ENCODE assay signal across 12 mouse cellular contexts in genomic region chr9:70351570-70352277, GRCm38 (mm10).
A peak's percentile ranks its signal among the peaks of the same experiment; 100 is the strongest.
DNase-seq lines count a peak whose midpoint lies in the region; ATAC-seq and TF ChIP-seq lines count a peak whose summit lies in the region.
"Had no signal": no experiment of that assay in that cellular context is flagged by ENCODE, and none has a peak within 500 bp of the region (broad histone marks: within the 10 kb centered on the region; RNA-seq: fewer than 3 reads in every experiment).

No protein-coding gene starts in this region.

- no peak for TF ChIP-seq POLR2A in cerebellum, adult 2 months (IDR thresholded peaks at IDR 0.05; ENCODE audit: borderline replicate concordance, insufficient read depth, low read length)

- H3K4me1 ChIP-seq in cerebellum, adult 2 months (ENCODE audit: control insufficient read depth, insufficient read depth, low read length), result no peaks in the 10 kb centered on the region
- H3K4me1 ChIP-seq in midbrain, embryonic 13.5 days (replicated peaks), result peaks cover 4% of the 10 kb centered on the region; the same call in 1 of the 2 replicates
- peaks cover 8% of the 10 kb centered on the region; the same call in 1 of the 2 replicates for H3K4me1 ChIP-seq in midbrain, embryonic 15.5 days
- H3K4me1 ChIP-seq in hindbrain, embryonic 14.5 days (replicated peaks; ENCODE audit: control insufficient read depth, insufficient read depth, low read length), result no peaks in the 10 kb centered on the region

- 31% methylated on average over 8 of the region's 8 CpGs for WGBS in cerebellum, adult 2 months
- WGBS in midbrain, embryonic 13.5 days, result 38% methylated on average over 8 of the region's 8 CpGs
- WGBS in midbrain, embryonic 15.5 days, result 27% methylated on average over 8 of the region's 8 CpGs
- 36% methylated on average over 8 of the region's 8 CpGs for WGBS in hindbrain, embryonic 14.5 days

- DNase-seq in cerebellum, adult 2 months, result peak; percentile 11 to 35
- no peak for DNase-seq in cerebellum, adult 11-12 months
- no peak for DNase-seq in hindbrain, embryonic 14.5 days (ENCODE audit: low spot score)
- DNase-seq in retina, postnatal 1 day, result peak; percentile 79
- DNase-seq in layer of hippocampus, postnatal 36 days, result no peak
- DNase-seq in lung, postnatal 25 days (ENCODE audit: low spot score), result no peak
- DNase-seq: heart, postnatal 36 days; liver, postnatal 0 days had no signal

- no peak overlapping the region for H3K4me2 ChIP-seq in midbrain, embryonic 13.5 days (replicated peaks)
- no peak overlapping the region for H3K4me2 ChIP-seq in midbrain, embryonic 15.5 days
- no peak overlapping the region for H3K4me2 ChIP-seq in hindbrain, embryonic 14.5 days (replicated peaks)

- H3K4me3 ChIP-seq in cerebellum, adult 2 months (replicated peaks; ENCODE audit: insufficient read depth, low read depth, low read length), result no peak overlapping the region
- no peak overlapping the region for H3K4me3 ChIP-seq in midbrain, embryonic 13.5 days (replicated peaks)
- no peak overlapping the region for H3K4me3 ChIP-seq in midbrain, embryonic 15.5 days
- no peak overlapping the region for H3K4me3 ChIP-seq in hindbrain, embryonic 14.5 days (replicated peaks; ENCODE audit: low read length)
- H3K4me3 ChIP-seq: erythroblast, embryonic 14.5 days had no signal

- no peak for TF ChIP-seq CTCF in cerebellum, adult 2 months (IDR thresholded peaks at IDR 0.05; ENCODE audit: borderline replicate concordance, insufficient read depth, low read depth, low read length)

- H3K36me3 ChIP-seq in midbrain, embryonic 13.5 days, result peaks cover 5% of the 10 kb centered on the region; the same call in 1 of the 2 replicates
- no peaks in the 10 kb centered on the region for H3K36me3 ChIP-seq in midbrain, embryonic 15.5 days (replicated peaks)
- H3K36me3 ChIP-seq in hindbrain, embryonic 14.5 days (replicated peaks; ENCODE audit: control insufficient read depth, insufficient read depth), result peaks cover 5% of the 10 kb centered on the region; the same call in 1 of the 2 replicates

- H3K9ac ChIP-seq in midbrain, embryonic 13.5 days (replicated peaks), result no peak overlapping the region
- no peak overlapping the region for H3K9ac ChIP-seq in midbrain, embryonic 15.5 days
- H3K9ac ChIP-seq in hindbrain, embryonic 14.5 days, result no peak overlapping the region
- H3K9ac ChIP-seq: liver, postnatal 0 days had no signal

- H3K27ac ChIP-seq in cerebellum, adult 2 months (ENCODE audit: insufficient read depth, low read length), result no peak overlapping the region
- H3K27ac ChIP-seq in midbrain, embryonic 13.5 days, result peak overlapping the region; percentile 56; the same call in 1 of the 2 replicates
- H3K27ac ChIP-seq in midbrain, embryonic 15.5 days, result no peak overlapping the region
- H3K27ac ChIP-seq in hindbrain, embryonic 14.5 days, result peak overlapping the region; percentile 20; the same call in 1 of the 2 replicates

- H3K9me3 ChIP-seq in midbrain, embryonic 13.5 days, result no peaks in the 10 kb centered on the region
- H3K9me3 ChIP-seq in midbrain, embryonic 15.5 days, result no peaks in the 10 kb centered on the region
- no peaks in the 10 kb centered on the region for H3K9me3 ChIP-seq in hindbrain, embryonic 14.5 days (ENCODE audit: control insufficient read depth, low read length)

- ATAC-seq in midbrain, embryonic 13.5 days, result no peak
- no peak for ATAC-seq in midbrain, embryonic 15.5 days (replicated peaks)
- ATAC-seq in hindbrain, embryonic 14.5 days (ENCODE audit: low FRiP score), result 0 out of 2 replicates have a peak, but pooled peaks have one; percentile 51
- ATAC-seq: liver, postnatal 0 days; Patski had no signal

- H3K27me3 ChIP-seq in cerebellum, adult 2 months (ENCODE audit: control insufficient read depth, insufficient read depth, low read length), result no peaks in the 10 kb centered on the region
- H3K27me3 ChIP-seq in midbrain, embryonic 13.5 days, result no peaks in the 10 kb centered on the region
- H3K27me3 ChIP-seq in midbrain, embryonic 15.5 days (replicated peaks), result no peaks in the 10 kb centered on the region
- H3K27me3 ChIP-seq in hindbrain, embryonic 14.5 days (ENCODE audit: control insufficient read depth, insufficient read depth, low read length), result no peaks in the 10 kb centered on the region
- H3K27me3 ChIP-seq: Patski had no signal

Comparison
In these comparisons a context has a peak if more than half of its experiments do, and no peak if none do; other contexts are left out.
1. DNase-seq: peak in cerebellum, adult 2 months (2 of 2) and retina, postnatal 1 day (single experiment); none in cerebellum, adult 11-12 months (single experiment), hindbrain, embryonic 14.5 days (single experiment), layer of hippocampus, postnatal 36 days (0 of 2) and lung, postnatal 25 days (single experiment).
2. H3K27ac ChIP-seq: peak in midbrain, embryonic 13.5 days (single experiment) and hindbrain, embryonic 14.5 days (single experiment); none in cerebellum, adult 2 months (single experiment) and midbrain, embryonic 15.5 days (single experiment).